Mouse (Mus musculus) bone marrow macrophage, adult 2 months (primary cell): ENCODE results near the gene AW011738.

Source experiments
- CTCF ChIP-seq: IDR thresholded peaks from 2 replicates; pipeline ENCODE4 v1.5.1; 2012; ENCODE audit warnings: low read depth, mild to moderate bottlenecking, low read length, moderate library complexity
- POLR2A ChIP-seq: IDR thresholded peaks from 2 replicates; pipeline ENCODE4 v1.6.1; 2012; ENCODE audit warnings: mild to moderate bottlenecking, low read depth, low read length, borderline replicate concordance

- TF ChIP-seq CTCF (no peak), POLR2A (no peak)
Measured at GRCm38 (mm10) chr4:156197829-156198205, 5.3 kb upstream of the AW011738 start.
